In genomic region chr11:89002621-89003020, GRCm38 (mm10) we compare ENCODE assay signal across 10 mouse cellular contexts. TPM values are rescaled to one million over a fixed set of nuclear protein-coding genes. Genes with fewer than 3 reads are reported as not detected.
DNase-seq lines count a peak whose midpoint lies in the region; ATAC-seq lines count a peak whose summit lies in the region.
"Had no signal": no experiment of that assay in that cellular context is flagged by ENCODE, and none has a peak within 500 bp of the region (broad histone marks: within the 10 kb centered on the region; RNA-seq: fewer than 3 reads in every experiment).

No protein-coding gene starts in this region.

- H3K79me2 ChIP-seq in macrophage (ENCODE audit: inconsistent target) = peaks cover 93% of the 10 kb centered on the region

- no peak overlapping the region for H3K27ac ChIP-seq in heart, embryonic 14.5 days (replicated peaks in 1 of 2; ENCODE audit: control insufficient read depth in 1 of 2, insufficient read depth in 1 of 2, low read depth in 2 of 2, low read length in 2 of 2)
- H3K27ac ChIP-seq in lung, embryonic 16.5 days (ENCODE audit: low read length) = peak overlapping the region; percentile 62
- H3K27ac ChIP-seq in embryonic facial prominence, embryonic 14.5 days (replicated peaks; ENCODE audit: low read depth, low read length) = no peak overlapping the region
- peak overlapping the region; percentile 97 for H3K27ac ChIP-seq in macrophage
- H3K27ac ChIP-seq: forebrain, embryonic 12.5 days; hindbrain, embryonic 13.5 days had no signal

- peaks cover 19% of the 10 kb centered on the region for H3K36me3 ChIP-seq in heart, embryonic 14.5 days (ENCODE audit: control insufficient read depth, insufficient read depth, low read length)
- H3K36me3 ChIP-seq in lung, embryonic 16.5 days (ENCODE audit: control insufficient read depth, insufficient read depth, low read length) = peaks cover 7% of the 10 kb centered on the region; the same call in 1 of the 2 replicates
- no peaks in the 10 kb centered on the region for H3K36me3 ChIP-seq in embryonic facial prominence, embryonic 14.5 days (ENCODE audit: control insufficient read depth, insufficient read depth, low read length)
- H3K36me3 ChIP-seq in macrophage (ENCODE audit: inconsistent target) = peaks cover 32% of the 10 kb centered on the region
- H3K36me3 ChIP-seq: forebrain, embryonic 12.5 days; hindbrain, embryonic 13.5 days had no signal

- DNase-seq in heart, postnatal 4 days = no peak
- DNase-seq in lung, postnatal 25 days (ENCODE audit: low spot score) = no peak
- no peak for DNase-seq in embryonic facial prominence, embryonic 14.5 days (ENCODE audit: low spot score)
- no peak for DNase-seq in cerebellum, adult 9-10 months

- peak overlapping the region; percentile 52 for H3K4me2 ChIP-seq in heart, embryonic 14.5 days (ENCODE audit: low read length)
- peak overlapping the region; percentile 45 for H3K4me2 ChIP-seq in lung, embryonic 16.5 days (ENCODE audit: low read depth, low read length)
- peak overlapping the region; percentile 7; the same call in 1 of the 2 replicates for H3K4me2 ChIP-seq in embryonic facial prominence, embryonic 14.5 days (ENCODE audit: low read depth, low read length)
- H3K4me2 ChIP-seq: forebrain, embryonic 12.5 days; hindbrain, embryonic 13.5 days had no signal

- WGBS in heart, embryonic 14.5 days = 79% methylated on average over 5 of the region's 5 CpGs
- WGBS in lung, embryonic 16.5 days = 41% methylated on average over 5 of the region's 5 CpGs
- 74% methylated on average over 5 of the region's 5 CpGs for WGBS in embryonic facial prominence, embryonic 14.5 days
- 85% methylated on average over 5 of the region's 5 CpGs for WGBS in macrophage (ENCODE audit: missing documents)

- H3K27me3 ChIP-seq in heart, embryonic 14.5 days (ENCODE audit: control insufficient read depth, insufficient read depth, low read length) = no peaks in the 10 kb centered on the region
- no peaks in the 10 kb centered on the region for H3K27me3 ChIP-seq in lung, embryonic 16.5 days (ENCODE audit: control insufficient read depth, insufficient read depth, low read depth, low read length)
- peaks cover 19% of the 10 kb centered on the region for H3K27me3 ChIP-seq in embryonic facial prominence, embryonic 14.5 days (replicated peaks; ENCODE audit: control insufficient read depth, insufficient read depth, low read length)

- H3K4me1 ChIP-seq in heart, embryonic 14.5 days (ENCODE audit: control insufficient read depth in 2 of 2, insufficient read depth in 2 of 2, low read length in 2 of 2) = peaks cover 18 to 23% of the 10 kb centered on the region in 2 experiments
- peaks cover 28% of the 10 kb centered on the region for H3K4me1 ChIP-seq in lung, embryonic 16.5 days (replicated peaks; ENCODE audit: control insufficient read depth, insufficient read depth, low read length)
- no peaks in the 10 kb centered on the region for H3K4me1 ChIP-seq in embryonic facial prominence, embryonic 14.5 days (ENCODE audit: control insufficient read depth, insufficient read depth, low read length)

- no peak for ATAC-seq in heart, embryonic 14.5 days (ENCODE audit: insufficient number of reproducible peaks, insufficient read depth, low FRiP score, low read depth)
- ATAC-seq in lung, embryonic 16.5 days (ENCODE audit: low read depth) = no peak
- ATAC-seq in embryonic facial prominence, embryonic 14.5 days (ENCODE audit: low read depth) = no peak
- ATAC-seq in CD4-positive, CD25-positive, alpha-beta regulatory T cell, adult 4 months = no peak

- peak overlapping the region; percentile 38 for H3K9ac ChIP-seq in heart, embryonic 14.5 days (ENCODE audit: low read length)
- H3K9ac ChIP-seq in lung, embryonic 16.5 days (ENCODE audit: low read length) = peak overlapping the region; percentile 42; the same call in 1 of the 2 replicates
- H3K9ac ChIP-seq in embryonic facial prominence, embryonic 14.5 days (ENCODE audit: low read depth, low read length) = no peak overlapping the region
- H3K9ac ChIP-seq: forebrain, embryonic 12.5 days; hindbrain, embryonic 13.5 days had no signal

- peak overlapping the region in 1 of 2 experiments; percentile 1; a peak in 1 of 4 replicates for H3K4me3 ChIP-seq in heart, embryonic 14.5 days (ENCODE audit: control insufficient read depth in 1 of 2, insufficient read depth in 1 of 2, low read depth in 1 of 2, low read length in 2 of 2)
- H3K4me3 ChIP-seq in lung, embryonic 16.5 days (ENCODE audit: low read length) = peak overlapping the region; percentile 10
- H3K4me3 ChIP-seq in embryonic facial prominence, embryonic 14.5 days (ENCODE audit: low read depth, low read length) = no peak overlapping the region
- peak overlapping the region; percentile 98 for H3K4me3 ChIP-seq in macrophage (ENCODE audit: inconsistent target)
- H3K4me3 ChIP-seq: forebrain, embryonic 12.5 days; hindbrain, embryonic 13.5 days had no signal

- H3K9me3 ChIP-seq in heart, embryonic 14.5 days (ENCODE audit: control insufficient read depth, low read length) = no peaks in the 10 kb centered on the region
- no peaks in the 10 kb centered on the region for H3K9me3 ChIP-seq in lung, embryonic 16.5 days (ENCODE audit: control insufficient read depth, low read length)
- H3K9me3 ChIP-seq in embryonic facial prominence, embryonic 14.5 days (ENCODE audit: control insufficient read depth, low read length) = no peaks in the 10 kb centered on the region
- H3K9me3 ChIP-seq: forebrain, embryonic 12.5 days; hindbrain, embryonic 13.5 days had no signal

RNA-seq across cellular contexts. Expression of gene Trim25, which starts 3.4 kb away (rescaled TPM):
- 15.9 and 16.7 TPM in 2 replicates for polyA plus RNA-seq in heart, embryonic 14.5 days (2014; fragmentation: Nextera tagmentation; extraction: Ambion mirVana)
- 10 to 100 TPM; 31.3 to 32.8 TPM for total RNA-seq in heart, postnatal 4 days (2021)
- polyA plus RNA-seq in lung, embryonic 16.5 days (2015; fragmentation: Nextera tagmentation; extraction: Ambion mirVana) = 24.2 and 27.3 TPM in 2 replicates
- 9.0 and 9.6 TPM in 2 replicates for polyA plus RNA-seq in embryonic facial prominence, embryonic 14.5 days (2014; fragmentation: Nextera tagmentation; extraction: Ambion mirVana)
- 1,000 to 10,000 TPM in 1 of 26 experiments, 100 to 1,000 TPM in 25; 272 to 1,028 (median 411) TPM for total RNA-seq in macrophage (2018; cell fraction: chromatin; rRNA removed)
- 100 to 1,000 TPM; 113 to 207 (median 161) TPM for total RNA-seq in macrophage (2018; cell fraction: cytosol; rRNA removed)
- 100 to 1,000 TPM; 245 to 755 (median 378) TPM for total RNA-seq in macrophage (2018; cell fraction: nucleus; rRNA removed)
- 66.7 to 127 TPM (median 117 TPM) in 3 replicates for polyA plus RNA-seq in macrophage (2018)
- polyA plus RNA-seq in CD4-positive, CD25-positive, alpha-beta regulatory T cell, adult 4 months (2017; shearing (Covaris generic)) = 10 to 100 TPM; 14.0 to 25.6 TPM

RNA-seq across cellular contexts. Expression of gene Coil, which starts 32.6 kb away (rescaled TPM):
- polyA plus RNA-seq in heart, embryonic 14.5 days (2014; fragmentation: Nextera tagmentation; extraction: Ambion mirVana) = 6.5 and 6.6 TPM in 2 replicates
- total RNA-seq in heart, postnatal 4 days (2021) = 1 to 10 TPM; 7.6 to 9.0 TPM
- polyA plus RNA-seq in lung, embryonic 16.5 days (2015; fragmentation: Nextera tagmentation; extraction: Ambion mirVana) = 11.9 and 13.7 TPM in 2 replicates
- 9.4 and 10.0 TPM in 2 replicates for polyA plus RNA-seq in embryonic facial prominence, embryonic 14.5 days (2014; fragmentation: Nextera tagmentation; extraction: Ambion mirVana)
- 10 to 100 TPM in 11 of 26 experiments, 1 to 10 TPM in 15; 2.7 to 18.4 (median 8.4) TPM for total RNA-seq in macrophage (2018; cell fraction: chromatin; rRNA removed)
- 1 to 10 TPM; 2.5 to 7.7 (median 5.8) TPM for total RNA-seq in macrophage (2018; cell fraction: cytosol; rRNA removed)
- total RNA-seq in macrophage (2018; cell fraction: nucleus; rRNA removed) = 10 to 100 TPM in 1 of 26 experiments, 1 to 10 TPM in 25; 1.9 to 10.7 (median 5.0) TPM
- 5.1 to 8.0 TPM (median 5.6 TPM) in 3 replicates for polyA plus RNA-seq in macrophage (2018)
- 1 to 10 TPM; 6.0 to 9.6 TPM for polyA plus RNA-seq in CD4-positive, CD25-positive, alpha-beta regulatory T cell, adult 4 months (2017; shearing (Covaris generic))

RNA-seq across cellular contexts. Expression of gene Elobl, which starts 35.9 kb away (rescaled TPM):
- polyA plus RNA-seq in heart, embryonic 14.5 days (2014; fragmentation: Nextera tagmentation; extraction: Ambion mirVana) = not detected in 2 replicates
- total RNA-seq in heart, postnatal 4 days (2021) = not detected
- polyA plus RNA-seq in lung, embryonic 16.5 days (2015; fragmentation: Nextera tagmentation; extraction: Ambion mirVana) = not detected in 2 replicates
- polyA plus RNA-seq in embryonic facial prominence, embryonic 14.5 days (2014; fragmentation: Nextera tagmentation; extraction: Ambion mirVana) = not detected in 2 replicates
- total RNA-seq in macrophage (2018; cell fraction: chromatin; rRNA removed) = not detected
- under 1 TPM in 1 of 26 experiments, not detected in 25; 0.29 TPM for total RNA-seq in macrophage (2018; cell fraction: cytosol; rRNA removed)
- not detected for total RNA-seq in macrophage (2018; cell fraction: nucleus; rRNA removed)
- polyA plus RNA-seq in macrophage (2018) = not detected in 3 replicates
- polyA plus RNA-seq in CD4-positive, CD25-positive, alpha-beta regulatory T cell, adult 4 months (2017; shearing (Covaris generic)) = not detected
- polyA plus RNA-seq: forebrain, embryonic 12.5 days; hindbrain, embryonic 13.5 days had no signal

RNA-seq across cellular contexts. Expression of gene Scpep1, which starts 47.4 kb away (rescaled TPM):
- 48.0 and 49.9 TPM in 2 replicates for polyA plus RNA-seq in heart, embryonic 14.5 days (2014; fragmentation: Nextera tagmentation; extraction: Ambion mirVana)
- total RNA-seq in heart, postnatal 4 days (2021) = 10 to 100 TPM; 38.7 to 39.6 TPM
- polyA plus RNA-seq in lung, embryonic 16.5 days (2015; fragmentation: Nextera tagmentation; extraction: Ambion mirVana) = 89.8 and 90.8 TPM in 2 replicates
- polyA plus RNA-seq in embryonic facial prominence, embryonic 14.5 days (2014; fragmentation: Nextera tagmentation; extraction: Ambion mirVana) = 84.5 and 89.0 TPM in 2 replicates
- total RNA-seq in macrophage (2018; cell fraction: chromatin; rRNA removed) = 100 to 1,000 TPM in 11 of 26 experiments, 10 to 100 TPM in 15; 63.8 to 196 (median 95.8) TPM
- 100 to 1,000 TPM; 375 to 645 (median 470) TPM for total RNA-seq in macrophage (2018; cell fraction: cytosol; rRNA removed)
- 100 to 1,000 TPM; 156 to 532 (median 386) TPM for total RNA-seq in macrophage (2018; cell fraction: nucleus; rRNA removed)
- 284 to 556 TPM (median 477 TPM) in 3 replicates for polyA plus RNA-seq in macrophage (2018)
- 10 to 100 TPM; 13.7 to 19.0 TPM for polyA plus RNA-seq in CD4-positive, CD25-positive, alpha-beta regulatory T cell, adult 4 months (2017; shearing (Covaris generic))

Comparison
In these comparisons a context has a peak if more than half of its experiments do, and no peak if none do; other contexts are left out.
1. H3K27ac ChIP-seq: peak in lung, embryonic 16.5 days (single experiment) and macrophage (single experiment); none in heart, embryonic 14.5 days (0 of 2) and embryonic facial prominence, embryonic 14.5 days (single experiment).
2. Peak in every context shown above with its lines, with median percentiles within 50 percentile points of each other: H3K4me2 ChIP-seq.